Mouse (Mus musculus) adrenal gland, postnatal 14 days (tissue): ENCODE measurements around the gene Acox3. TPM values are rescaled to one million over a fixed set of nuclear protein-coding genes. Genes with fewer than 3 reads are reported as not detected.

ENCODE experiments used
- DNase-seq: peaks from one replicate; pipeline ENCODE4 v3.0.0; 2021; ENCODE audit warnings: mixed read lengths
- long read RNA-seq, 2 experiments: library from polyadenylated mRNA; stranded (forward); transcript quantifications; one replicate each; pipeline ENCODE4 v2.0.0; 2021
- total RNA-seq: library from RNA; stranded (reverse); gene quantifications from 2 replicates; pipeline ENCODE4 v1.2.3, GENCODE M21; 2021

Gene Acox3
- total RNA-seq = 43.9 and 53.2 TPM in 2 replicates
- long read RNA-seq, experiment 1, transcript Acox3-202 (19 exons, 3,976 nt) = major isoform, 5 of 20 reads
- long read RNA-seq, experiment 1, partial matches to known transcripts = 6 of 20 reads
- long read RNA-seq, experiment 1, other reads (novel, unspliced or antisense) = 7 of 20 reads
- long read RNA-seq, experiment 2, transcript Acox3-202 (19 exons, 3,976 nt) = major isoform, 8 of 28 reads
- long read RNA-seq, experiment 2, partial matches to known transcripts = 15 of 28 reads
- long read RNA-seq, experiment 2, other reads (novel, unspliced or antisense) = 5 of 28 reads

DNA sequence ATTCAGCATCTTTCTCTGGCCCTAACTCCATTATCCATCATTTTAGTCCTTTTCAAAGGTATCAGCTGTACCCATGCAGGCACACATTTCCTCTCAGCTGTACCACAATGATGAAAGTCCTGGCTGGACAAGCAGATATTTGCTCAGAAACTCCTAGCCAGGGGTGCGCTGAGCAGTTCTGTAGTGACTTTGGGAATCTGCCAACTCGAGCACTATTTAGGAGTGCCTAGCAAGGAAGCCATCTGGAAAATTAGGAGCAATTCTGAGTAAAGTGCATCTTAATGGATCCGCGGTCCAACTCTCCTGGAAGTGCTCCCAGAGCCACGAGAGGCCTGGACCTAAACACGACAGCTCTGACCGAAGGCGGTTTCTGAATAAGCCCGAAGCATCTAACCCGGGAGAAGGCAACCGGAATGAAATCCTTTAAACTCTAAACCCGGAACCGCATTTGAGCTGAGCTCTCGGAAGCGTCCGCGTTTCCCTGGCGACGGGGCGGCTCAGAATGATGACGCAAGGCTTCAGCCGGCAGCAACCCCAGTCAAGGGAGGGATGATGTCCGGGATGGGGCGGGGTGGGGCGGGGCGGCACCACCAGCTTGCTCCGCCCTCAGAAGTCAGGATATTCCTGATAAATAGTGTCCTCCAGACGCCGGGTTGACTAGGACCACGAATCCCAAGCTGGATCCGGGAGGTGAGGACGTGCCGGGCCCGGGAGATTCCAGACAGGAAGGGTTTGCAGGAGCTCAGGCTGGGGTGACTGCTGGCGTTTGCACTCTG lies at the start of gene Acox3:
Gene Acox3, plus strand, starts transcription at position 596 of the 776 bp plus-strand sequence.
- peak; percentile 98 for DNase-seq

GRCm38 (mm10) chr5:35536271-35536670 lies 46.6 kb upstream of the Acox3 start:
- no peak for DNase-seq

DNA sequence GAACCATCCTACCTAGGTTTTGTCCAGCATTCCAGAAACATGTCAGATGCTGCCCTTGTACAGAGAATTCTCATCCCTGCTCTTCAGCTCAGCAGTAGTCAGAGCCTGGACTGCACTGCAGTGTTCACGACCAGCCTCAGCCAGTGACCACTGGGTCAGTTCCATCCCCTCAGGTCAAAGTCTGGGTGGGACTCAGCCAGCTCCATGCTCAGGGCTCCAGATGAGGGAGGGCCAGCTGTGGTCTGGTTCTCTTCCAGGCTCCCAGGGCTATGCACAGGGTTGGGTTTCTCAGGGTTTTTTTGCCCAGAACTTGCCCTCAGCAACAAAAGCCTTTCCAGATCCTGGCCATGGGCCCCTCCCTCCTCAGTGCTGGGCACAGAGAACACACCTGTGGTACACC lies 45.4 kb upstream of the Acox3 start:
- DNase-seq = no peak

- no peak for DNase-seq
Measured at GRCm38 (mm10) chr5:35538022-35538421, 44.8 kb upstream of the Acox3 start.

- no peak for DNase-seq
Measured at GRCm38 (mm10) chr5:35539576-35539975, 43.3 kb upstream of the Acox3 start.

DNA sequence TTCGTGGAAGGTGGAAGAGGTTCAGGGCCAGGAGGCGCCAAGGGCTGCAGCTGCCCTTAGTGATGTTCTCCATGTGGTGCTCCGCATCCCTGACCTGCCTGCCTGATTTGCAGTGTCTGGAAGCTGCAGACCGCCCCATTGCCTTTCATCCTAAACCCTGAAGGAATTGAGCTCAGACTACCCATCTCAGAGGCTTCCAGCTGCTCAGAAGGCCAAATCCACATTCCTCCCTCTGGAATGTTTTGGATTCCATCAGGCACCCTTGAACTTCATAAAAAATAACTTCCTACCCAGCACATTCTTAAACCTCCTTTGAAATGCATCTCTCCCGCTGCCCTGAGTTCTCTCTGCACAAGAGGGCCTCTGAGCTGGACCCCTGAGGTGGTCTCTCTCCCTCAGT lies 42.3 kb upstream of the Acox3 start:
- DNase-seq = no peak

GRCm38 (mm10) chr5:35541059-35541790 lies 41.6 kb upstream of the Acox3 start:
- DNase-seq = no peak

DNA sequence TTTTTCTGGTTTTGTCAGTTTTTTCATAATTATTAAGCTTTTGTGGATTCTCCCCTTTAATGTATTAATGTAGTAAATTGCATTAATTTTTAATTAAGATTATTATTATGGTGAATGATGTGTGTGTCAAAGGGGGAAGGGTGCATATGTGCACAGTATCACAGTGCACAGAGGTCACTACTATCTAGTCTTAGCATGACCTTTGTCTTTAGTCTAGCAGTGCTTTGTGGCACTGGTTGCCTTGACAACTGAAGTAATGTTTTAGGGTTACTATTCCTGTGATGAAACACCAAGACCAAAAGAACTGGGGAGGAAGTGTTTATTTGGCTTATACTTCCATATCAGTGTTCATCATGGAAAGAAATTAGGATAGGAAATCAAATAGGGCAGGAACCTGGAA lies 36.7 kb upstream of the Acox3 start:
- DNase-seq = no peak

GRCm38 (mm10) chr5:35551855-35552837 lies 30.7 kb upstream of the Acox3 start:
- DNase-seq = no peak

DNA sequence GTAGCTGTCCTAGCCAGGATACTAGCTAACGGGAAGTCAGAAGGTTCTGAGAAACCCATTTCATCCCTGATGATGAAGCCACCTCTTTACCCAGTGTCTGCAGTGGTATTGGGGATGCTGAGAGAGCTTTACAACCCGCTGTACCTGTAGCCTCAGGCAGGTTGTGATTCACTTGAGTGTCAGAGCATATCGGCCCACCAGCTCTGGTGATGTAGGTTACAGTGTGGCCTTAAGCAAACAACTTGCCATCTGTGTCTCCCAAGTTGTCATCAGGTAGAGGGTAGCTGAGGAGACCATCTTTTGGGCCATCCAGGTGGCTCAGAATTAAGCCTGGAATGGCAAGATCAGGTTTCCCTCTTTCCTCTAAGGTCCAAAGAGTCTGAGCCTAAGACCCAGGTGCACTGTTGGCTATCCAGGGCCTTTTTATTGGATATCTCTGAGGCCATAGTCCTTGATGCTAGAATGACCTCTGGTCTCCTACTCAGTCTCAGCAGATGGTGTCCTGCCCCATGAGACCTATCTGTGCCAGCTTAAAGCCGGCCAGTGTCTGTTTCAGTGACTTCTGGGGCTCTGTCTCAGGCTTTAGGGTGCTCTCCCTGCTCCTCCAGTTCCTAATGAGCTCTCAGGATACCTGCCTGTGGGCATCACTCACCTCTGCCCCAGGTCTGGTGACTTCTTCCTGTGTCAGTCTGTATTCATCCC lies 29.9 kb upstream of the Acox3 start:
- no peak for DNase-seq

DNA sequence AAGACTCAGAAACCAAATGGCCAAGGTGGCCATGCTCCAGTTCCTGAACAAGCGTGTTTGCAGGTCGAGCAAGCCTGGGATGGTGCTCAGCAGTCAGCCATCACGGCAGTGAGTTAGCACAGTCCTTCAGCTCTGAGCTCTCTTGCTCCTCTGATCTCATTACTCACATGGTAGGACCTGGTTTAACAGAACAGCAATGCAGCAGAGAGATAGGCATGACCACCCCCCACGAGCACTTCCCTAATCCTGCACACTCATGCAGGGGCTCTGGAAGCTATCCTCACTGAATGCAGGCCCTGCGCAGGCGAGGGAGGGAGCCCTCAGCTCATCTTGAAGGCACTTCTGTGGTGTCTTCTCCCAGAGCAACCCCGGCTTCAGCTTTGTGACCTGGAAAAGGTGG lies 26.4 kb upstream of the Acox3 start:
- DNase-seq = no peak

DNA sequence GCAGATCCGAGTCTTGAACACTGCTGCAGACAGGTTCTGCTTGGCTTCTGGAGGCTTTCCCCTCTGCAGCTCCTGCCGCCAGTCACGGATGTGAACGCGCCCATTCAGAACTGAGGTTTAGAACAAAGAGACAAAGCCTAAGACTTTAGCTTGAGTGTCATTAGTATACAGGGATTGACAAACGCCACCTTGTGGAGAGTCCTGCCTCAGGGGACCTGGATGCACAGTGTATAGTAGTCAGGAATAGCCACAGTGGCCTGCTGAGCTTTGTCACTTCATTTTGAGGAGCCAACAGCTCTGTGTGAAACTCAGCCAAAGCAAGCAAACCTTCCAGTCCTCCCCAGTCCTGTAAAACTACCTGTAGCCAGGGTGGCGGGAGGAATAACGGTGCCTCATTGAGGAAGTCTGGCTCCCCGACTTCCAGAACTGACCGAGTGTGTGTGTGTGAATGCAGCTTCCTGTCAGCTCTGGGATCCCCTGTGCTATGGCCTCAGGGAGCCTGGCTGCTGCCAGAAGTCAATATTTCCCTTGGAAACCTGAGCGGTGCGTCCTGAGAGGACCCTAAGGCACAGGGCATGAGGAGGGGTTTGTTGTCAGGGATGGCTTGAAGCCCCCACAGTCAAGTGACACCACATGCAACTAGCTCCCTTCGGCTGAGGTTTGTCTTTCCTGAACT lies 24.8 kb upstream of the Acox3 start:
- DNase-seq = peak; percentile 4

DNA sequence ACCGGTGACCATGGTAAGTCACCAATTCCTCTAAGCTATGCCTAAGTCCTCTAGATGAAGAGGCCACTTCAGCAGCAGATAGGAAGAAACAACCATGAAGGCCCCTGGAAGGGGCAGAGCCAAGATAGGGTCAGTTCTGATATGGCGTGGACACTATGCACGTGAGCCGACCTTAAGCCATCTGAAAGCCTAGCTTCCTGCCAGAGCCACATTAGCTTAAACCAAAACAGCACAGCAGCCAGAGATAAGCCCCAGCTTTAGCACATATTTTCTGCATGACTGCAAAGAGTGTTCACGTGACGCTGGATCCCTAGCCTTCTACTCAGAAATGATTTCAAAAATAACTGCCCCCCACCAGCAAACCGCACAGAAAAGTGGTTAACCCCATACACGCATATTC lies 23.4 kb upstream of the Acox3 start:
- DNase-seq = no peak

GRCm38 (mm10) chr5:35562616-35563015 lies 20.2 kb upstream of the Acox3 start:
- DNase-seq = no peak

- peak; percentile 92 for DNase-seq
Measured at GRCm38 (mm10) chr5:35563449-35563848, 19.4 kb upstream of the Acox3 start.

DNA sequence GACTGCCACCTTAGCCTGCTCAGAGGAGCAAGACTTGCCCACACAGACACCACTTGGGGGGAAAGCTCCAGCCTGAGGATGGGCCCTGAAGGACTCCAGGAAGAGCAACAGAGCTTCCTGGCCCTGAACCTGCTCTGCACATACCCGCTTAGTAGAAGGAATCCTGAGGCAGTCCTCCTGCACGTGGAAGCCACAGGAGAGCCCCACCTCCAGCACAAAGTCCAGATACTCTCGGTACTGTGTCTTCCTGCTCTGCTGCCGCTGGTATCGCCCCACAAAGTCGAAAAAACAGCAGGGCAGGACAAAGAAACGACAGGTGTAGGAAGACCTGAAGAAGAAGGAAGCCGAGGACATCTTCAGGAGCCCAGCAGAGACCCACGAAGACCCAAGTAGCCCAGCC lies 17.6 kb upstream of the Acox3 start:
- no peak for DNase-seq

DNA sequence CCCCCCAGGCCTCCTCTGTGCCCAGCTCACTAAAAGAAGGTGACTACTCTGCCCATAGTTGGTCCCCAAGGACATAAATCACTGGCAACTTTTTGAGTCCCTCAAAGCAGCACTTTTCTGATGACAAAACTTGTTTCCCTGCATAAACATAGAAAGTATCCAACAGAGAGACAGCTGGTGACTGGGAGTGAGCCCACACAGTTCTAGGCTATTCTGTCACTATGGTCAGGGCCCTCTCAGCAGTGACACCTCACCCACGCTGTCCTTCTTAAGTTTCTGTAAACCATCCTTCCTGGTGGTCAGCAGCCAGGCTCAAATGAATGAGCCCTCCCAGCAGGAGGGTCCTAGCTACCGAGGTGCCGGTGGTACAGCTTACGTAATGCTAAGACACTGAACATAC lies 16.2 kb upstream of the Acox3 start:
- no peak for DNase-seq

- no peak for DNase-seq
Measured at GRCm38 (mm10) chr5:35571546-35571945, 11.3 kb upstream of the Acox3 start.

GRCm38 (mm10) chr5:35574653-35575599 lies 7.9 kb upstream of the Acox3 start, which contains the start of gene Trmt44:
Gene Trmt44 (minus strand): TSS chr5:35575070.
- DNase-seq = peak; percentile 96
